Mouse (Mus musculus): ENCODE measurements around the gene Gm11444.

- TF ChIP-seq USF1 (IDR thresholded peaks at IDR 0.05; ENCODE audit: low read depth, low read length) (no peak), POLR2A (IDR thresholded peaks at IDR 0.05; ENCODE audit: low read depth, low read length) (no peak), ZKSCAN1 (IDR thresholded peaks at IDR 0.05; ENCODE audit: borderline replicate concordance, low read depth, low read length) (no peak), USF2 (conservative IDR thresholded peaks at IDR 0.05; ENCODE audit: low read depth, low read length) (no peak), EP300 (IDR thresholded peaks at IDR 0.05; ENCODE audit: low read length) (no peak), RAD21 (IDR thresholded peaks at IDR 0.05; ENCODE audit: low read depth, low read length) (no peak)
These were observed 44.4 kb downstream of the Gm11444 start for GRCm38 (mm10) chr11:85805779-85806178.

All from CH12.LX (cell line).